Mouse (Mus musculus) megakaryocyte-erythroid progenitor cell, adult 5-6 weeks (primary cell): ENCODE results near the gene Trpc4ap. TPM values are rescaled to one million over a fixed set of nuclear protein-coding genes. Genes with fewer than 3 reads are reported as not detected.
"Not testable (repeated sequence)": the region's sequence is repeated elsewhere in the genome, so short reads cannot be mapped to it uniquely, and the experiment has no call there.

Source experiments
- ATAC-seq: replicated peaks from 2 replicates; pipeline ENCODE4 v1.8.0; 2016; ENCODE audit warnings: mild to moderate bottlenecking, inconsistent platforms; ENCODE audit not compliant: severe bottlenecking, poor library complexity, low FRiP score, low TSS enrichment
- total RNA-seq, 2 experiments: library from RNA; stranded (forward) in 1 of 2; stranded (reverse) in 1 of 2; fragments of 200-1000, 215-1000 nt in 1 of 2; fragments of >200 nt in 1 of 2; fragmentation: Nextera tagmentation in 1 of 2; gene quantifications; 2 replicates each; pipeline ENCODE4 v1.2.3; 2014 to 2017

Trpc4ap gene
- total RNA-seq (2014; fragmentation: Nextera tagmentation) (86.6 and 122 TPM in 2 replicates), total RNA-seq (2017) (45.2 and 61.0 TPM in 2 replicates)

- peak; percentile 95 for ATAC-seq
These were observed at the start of gene Trpc4ap for GRCm38 (mm10) chr2:155691723-155692493. Gene Trpc4ap (minus strand): TSS chr2:155692384.

GRCm38 (mm10) chr2:155737803-155738202 lies 45.6 kb upstream of the Trpc4ap start:
- ATAC-seq = no peak

GRCm38 (mm10) chr2:155736936-155737335 lies 44.8 kb upstream of the Trpc4ap start:
- ATAC-seq = no peak

- not testable (repeated sequence) for ATAC-seq
These were observed 43.6 kb upstream of the Trpc4ap start, which contains the start of gene Gm17581 for GRCm38 (mm10) chr2:155735766-155736165. Gene Gm17581 (minus strand): TSS chr2:155735866.

- no peak for ATAC-seq
These were observed 42.9 kb upstream of the Trpc4ap start for GRCm38 (mm10) chr2:155735080-155735479.

GRCm38 (mm10) chr2:155729158-155729645 lies 37.0 kb upstream of the Trpc4ap start, which contains the start of gene Edem2:
Gene Edem2 (minus strand): TSS chr2:155729475.
- ATAC-seq = peak; percentile 99

GRCm38 (mm10) chr2:155728742-155729141 lies 36.6 kb upstream of the Trpc4ap start:
- no peak for ATAC-seq

GRCm38 (mm10) chr2:155727764-155728395 lies 35.7 kb upstream of the Trpc4ap start:
- ATAC-seq = no peak

- no peak for ATAC-seq
These were observed 34.1 kb upstream of the Trpc4ap start for GRCm38 (mm10) chr2:155726302-155726701.

GRCm38 (mm10) chr2:155724526-155724925 lies 32.3 kb upstream of the Trpc4ap start:
- no peak for ATAC-seq

- ATAC-seq = no peak
These were observed 31.9 kb upstream of the Trpc4ap start for GRCm38 (mm10) chr2:155724036-155724435.

- ATAC-seq = no peak
These were observed 28.4 kb upstream of the Trpc4ap start for GRCm38 (mm10) chr2:155720585-155720984.

GRCm38 (mm10) chr2:155717082-155717990 lies 25.2 kb upstream of the Trpc4ap start:
- ATAC-seq = no peak

- ATAC-seq = no peak
These were observed 18.4 kb upstream of the Trpc4ap start for GRCm38 (mm10) chr2:155710557-155710956.

- ATAC-seq = no peak
These were observed 15.1 kb upstream of the Trpc4ap start for GRCm38 (mm10) chr2:155707251-155707650.

- no peak for ATAC-seq
These were observed 11.4 kb upstream of the Trpc4ap start for GRCm38 (mm10) chr2:155703630-155704029.

GRCm38 (mm10) chr2:155701399-155701919 lies 9.3 kb upstream of the Trpc4ap start:
- ATAC-seq = no peak

- not testable (repeated sequence) for ATAC-seq
These were observed 6.3 kb upstream of the Trpc4ap start for GRCm38 (mm10) chr2:155698443-155698842.

- no peak for ATAC-seq
These were observed 4.7 kb upstream of the Trpc4ap start for GRCm38 (mm10) chr2:155696851-155697250.
